ENCODE assay signal across 8 mouse cellular contexts in genomic region chr6:30390271-30390670, GRCm38 (mm10). TPM values are rescaled to one million over a fixed set of nuclear protein-coding genes. Genes with fewer than 3 reads are reported as not detected.
DNase-seq lines count a peak whose midpoint lies in the region; ATAC-seq and TF ChIP-seq lines count a peak whose summit lies in the region.
"Not testable (repeated sequence)": the region's sequence is repeated elsewhere in the genome, so short reads cannot be mapped to it uniquely, and the experiment has no call there.

No protein-coding gene starts in this region.

- peak; percentile 14 for DNase-seq in 416B (ENCODE audit: low read depth)
- not testable (repeated sequence) for DNase-seq in forebrain, embryonic 14.5 days (ENCODE audit: low spot score); heart, postnatal 0 days (ENCODE audit: low spot score); lung, postnatal 0 days (ENCODE audit: low spot score)

- TF ChIP-seq POLR2A in cortical plate, adult 2 months (IDR thresholded peaks at IDR 0.05; ENCODE audit: extremely low read depth, insufficient read depth, low read length): not testable (repeated sequence)

- TF ChIP-seq CTCF in cortical plate, adult 2 months (IDR thresholded peaks at IDR 0.05; ENCODE audit: extremely low read depth, insufficient read depth, low read length); heart, postnatal 0 days (IDR thresholded peaks at IDR 0.05; ENCODE audit: low read depth); intestine, postnatal 0 days (IDR thresholded peaks at IDR 0.05; ENCODE audit: low read depth); lung, postnatal 0 days (IDR thresholded peaks at IDR 0.05): not testable (repeated sequence)

- H3K9ac ChIP-seq in forebrain, embryonic 14.5 days (ENCODE audit: low read length): peak overlapping the region; percentile 70
- H3K9ac ChIP-seq in heart, postnatal 0 days (replicated peaks; ENCODE audit: low read depth, low read length): peak overlapping the region; percentile 87
- H3K9ac ChIP-seq in intestine, postnatal 0 days (ENCODE audit: low read depth, low read length): peak overlapping the region; percentile 66
- H3K9ac ChIP-seq in limb, embryonic 15.5 days: peak overlapping the region; percentile 52
- 0 out of 2 replicates have a peak overlapping the region, but pooled peaks have one; percentile 62 for H3K9ac ChIP-seq in lung, postnatal 0 days (replicated peaks; ENCODE audit: low read depth)
- H3K9ac ChIP-seq in neural tube, embryonic 12.5 days: peak overlapping the region; percentile 73

- not testable (repeated sequence) for TF ChIP-seq EP300 in heart, postnatal 0 days (IDR thresholded peaks at IDR 0.05; ENCODE audit: low read depth); lung, postnatal 0 days (IDR thresholded peaks at IDR 0.05)

- H3K27ac ChIP-seq in cortical plate, adult 2 months (ENCODE audit: insufficient read depth, low read length); forebrain, embryonic 14.5 days (ENCODE audit: low read depth, low read length); heart, postnatal 0 days (ENCODE audit: low read depth); limb, embryonic 15.5 days; neural tube, embryonic 12.5 days: not testable (repeated sequence)
- peak overlapping the region; percentile 81 for H3K27ac ChIP-seq in intestine, postnatal 0 days (ENCODE audit: low read depth, low read length)
- H3K27ac ChIP-seq in lung, postnatal 0 days (ENCODE audit: low read length): peak overlapping the region; percentile 54; the same call in 1 of the 2 replicates

- peak; percentile 59 for ATAC-seq in forebrain, embryonic 14.5 days
- ATAC-seq in heart, postnatal 0 days (ENCODE audit: insufficient read depth, low read depth); limb, embryonic 15.5 days (ENCODE audit: insufficient number of reproducible peaks, low FRiP score, low TSS enrichment, low read depth); lung, postnatal 0 days: not testable (repeated sequence)
- peak; percentile 39; the same call in 1 of the 2 replicates for ATAC-seq in intestine, postnatal 0 days
- ATAC-seq in neural tube, embryonic 12.5 days (ENCODE audit: low FRiP score, low read depth): peak; percentile 44; the same call in 1 of the 2 replicates

- peak overlapping the region; percentile 53 for H3K4me2 ChIP-seq in forebrain, embryonic 14.5 days (ENCODE audit: low read length)
- peak overlapping the region; percentile 80 for H3K4me2 ChIP-seq in heart, postnatal 0 days (ENCODE audit: low read depth, low read length)
- peak overlapping the region; percentile 70 for H3K4me2 ChIP-seq in intestine, postnatal 0 days (replicated peaks; ENCODE audit: low read depth)
- peak overlapping the region; percentile 41 for H3K4me2 ChIP-seq in limb, embryonic 15.5 days
- peak overlapping the region; percentile 72 for H3K4me2 ChIP-seq in lung, postnatal 0 days (replicated peaks; ENCODE audit: low read depth, low read length)
- peak overlapping the region; percentile 55 for H3K4me2 ChIP-seq in neural tube, embryonic 12.5 days (replicated peaks)

- not testable (repeated sequence) for H3K9me3 ChIP-seq in forebrain, embryonic 14.5 days (replicated peaks; ENCODE audit: control insufficient read depth, low read length); heart, postnatal 0 days (replicated peaks; ENCODE audit: control insufficient read depth, low read length); intestine, postnatal 0 days (ENCODE audit: control insufficient read depth); limb, embryonic 15.5 days; lung, postnatal 0 days (ENCODE audit: low read length); neural tube, embryonic 12.5 days

- peak overlapping the region; percentile 70 for H3K4me3 ChIP-seq in cortical plate, adult 2 months (ENCODE audit: insufficient read depth, low read length)
- peak overlapping the region; percentile 55 for H3K4me3 ChIP-seq in forebrain, embryonic 14.5 days (ENCODE audit: low read depth, low read length)
- H3K4me3 ChIP-seq in heart, postnatal 0 days (ENCODE audit: low read depth, low read length): peak overlapping the region; percentile 97
- H3K4me3 ChIP-seq in intestine, postnatal 0 days (ENCODE audit: low read depth, low read length): peak overlapping the region; percentile 95
- peak overlapping the region; percentile 69 for H3K4me3 ChIP-seq in limb, embryonic 15.5 days
- peak overlapping the region; percentile 80 for H3K4me3 ChIP-seq in lung, postnatal 0 days (ENCODE audit: low read depth, low read length)
- H3K4me3 ChIP-seq in neural tube, embryonic 12.5 days: peak overlapping the region; percentile 77

- WGBS in forebrain, embryonic 14.5 days: 32% methylated on average over 4 of the region's 4 CpGs
- 20% methylated on average over 4 of the region's 4 CpGs for WGBS in heart, postnatal 0 days
- 9% methylated on average over 4 of the region's 4 CpGs for WGBS in intestine, postnatal 0 days
- 14% methylated on average over 4 of the region's 4 CpGs for WGBS in limb, embryonic 15.5 days
- 21% methylated on average over 4 of the region's 4 CpGs for WGBS in lung, postnatal 0 days
- 24% methylated on average over 4 of the region's 4 CpGs for WGBS in neural tube, embryonic 12.5 days

- H3K4me1 ChIP-seq in cortical plate, adult 2 months (ENCODE audit: control insufficient read depth, insufficient read depth, low read length); forebrain, embryonic 14.5 days (ENCODE audit: control insufficient read depth, insufficient read depth, low read length); heart, postnatal 0 days (ENCODE audit: control insufficient read depth, insufficient read depth); intestine, postnatal 0 days (replicated peaks; ENCODE audit: control insufficient read depth, insufficient read depth, low read length); limb, embryonic 15.5 days; lung, postnatal 0 days (ENCODE audit: insufficient read depth, low read depth, low read length); neural tube, embryonic 12.5 days: not testable (repeated sequence)

- H3K36me3 ChIP-seq in forebrain, embryonic 14.5 days (ENCODE audit: control insufficient read depth, insufficient read depth, low read length): peaks cover 20% of the 10 kb centered on the region
- peaks cover 21% of the 10 kb centered on the region for H3K36me3 ChIP-seq in heart, postnatal 0 days (replicated peaks; ENCODE audit: control insufficient read depth, insufficient read depth, low read length)
- H3K36me3 ChIP-seq in intestine, postnatal 0 days (ENCODE audit: control insufficient read depth, insufficient read depth): peaks cover 15% of the 10 kb centered on the region; the same call in 1 of the 2 replicates
- H3K36me3 ChIP-seq in limb, embryonic 15.5 days: peaks cover 21% of the 10 kb centered on the region
- not testable (repeated sequence) for H3K36me3 ChIP-seq in lung, postnatal 0 days (ENCODE audit: insufficient read depth, low read length)
- H3K36me3 ChIP-seq in neural tube, embryonic 12.5 days: peaks cover 19% of the 10 kb centered on the region

- H3K27me3 ChIP-seq in forebrain, embryonic 14.5 days (replicated peaks; ENCODE audit: control insufficient read depth, insufficient read depth, low read length); heart, postnatal 0 days (ENCODE audit: control insufficient read depth, insufficient read depth, low read length); intestine, postnatal 0 days (replicated peaks; ENCODE audit: control insufficient read depth, insufficient read depth, low read length); limb, embryonic 15.5 days; lung, postnatal 0 days (replicated peaks; ENCODE audit: insufficient read depth, low read length); neural tube, embryonic 12.5 days (replicated peaks): not testable (repeated sequence)

RNA-seq across cellular contexts. Expression of gene Zc3hc1, which starts 0.6 kb away (rescaled TPM):
- polyA plus RNA-seq in cortical plate, adult 2 months (2012; rRNA removed): 24.3 and 24.9 TPM in 2 replicates
- 79.2 and 82.8 TPM in 2 replicates for polyA plus RNA-seq in forebrain, embryonic 14.5 days (2014; fragmentation: Nextera tagmentation; extraction: Ambion mirVana)
- total RNA-seq in heart, postnatal 0 days (2014; rRNA removed; ENCODE audit: low replicate concordance): 35.0 and 40.4 TPM in 2 replicates
- polyA plus RNA-seq in heart, postnatal 0 days (2015; fragmentation: Nextera tagmentation; extraction: Ambion mirVana): 24.3 and 27.8 TPM in 2 replicates
- polyA plus RNA-seq in intestine, postnatal 0 days (2015; fragmentation: Nextera tagmentation; extraction: Ambion mirVana): 14.9 and 15.1 TPM in 2 replicates
- 53.1 and 54.3 TPM in 2 replicates for polyA plus RNA-seq in limb, embryonic 15.5 days (2015; fragmentation: Nextera tagmentation; extraction: Ambion mirVana)
- polyA plus RNA-seq in lung, postnatal 0 days (2015; fragmentation: Nextera tagmentation; extraction: Ambion mirVana): 22.9 and 23.6 TPM in 2 replicates
- 62.9 and 64.7 TPM in 2 replicates for polyA plus RNA-seq in neural tube, embryonic 12.5 days (2016; fragmentation: Nextera tagmentation; extraction: Ambion mirVana)

RNA-seq across cellular contexts. Expression of gene Klhdc10, which starts 11.4 kb away (rescaled TPM):
- 58.0 and 67.4 TPM in 2 replicates for polyA plus RNA-seq in cortical plate, adult 2 months (2012; rRNA removed)
- 35.2 and 41.1 TPM in 2 replicates for polyA plus RNA-seq in forebrain, embryonic 14.5 days (2014; fragmentation: Nextera tagmentation; extraction: Ambion mirVana)
- total RNA-seq in heart, postnatal 0 days (2014; rRNA removed; ENCODE audit: low replicate concordance): 58.7 and 86.7 TPM in 2 replicates
- 10.5 and 11.8 TPM in 2 replicates for polyA plus RNA-seq in heart, postnatal 0 days (2015; fragmentation: Nextera tagmentation; extraction: Ambion mirVana)
- 6.1 and 6.2 TPM in 2 replicates for polyA plus RNA-seq in intestine, postnatal 0 days (2015; fragmentation: Nextera tagmentation; extraction: Ambion mirVana)
- 19.5 and 25.5 TPM in 2 replicates for polyA plus RNA-seq in limb, embryonic 15.5 days (2015; fragmentation: Nextera tagmentation; extraction: Ambion mirVana)
- polyA plus RNA-seq in lung, postnatal 0 days (2015; fragmentation: Nextera tagmentation; extraction: Ambion mirVana): 7.9 and 8.9 TPM in 2 replicates
- polyA plus RNA-seq in neural tube, embryonic 12.5 days (2016; fragmentation: Nextera tagmentation; extraction: Ambion mirVana): 36.7 and 42.8 TPM in 2 replicates
